Mouse (Mus musculus) lung, postnatal 10 days (tissue): ENCODE measurements at regions not wholly inside any gene's neighbourhood (a gene's known extent, or its start where the extent isn't known, plus 50 kb on each side); places are given as distances from the start of the nearest gene placed in this dataset.

Experiments used
- DNase-seq: peaks from one replicate; pipeline ENCODE4 v3.0.0; 2021

- no peak for DNase-seq
These were observed 733.5 kb downstream of the Fam19a2 start for GRCm38 (mm10) chr10:123997260-123997659.

DNA sequence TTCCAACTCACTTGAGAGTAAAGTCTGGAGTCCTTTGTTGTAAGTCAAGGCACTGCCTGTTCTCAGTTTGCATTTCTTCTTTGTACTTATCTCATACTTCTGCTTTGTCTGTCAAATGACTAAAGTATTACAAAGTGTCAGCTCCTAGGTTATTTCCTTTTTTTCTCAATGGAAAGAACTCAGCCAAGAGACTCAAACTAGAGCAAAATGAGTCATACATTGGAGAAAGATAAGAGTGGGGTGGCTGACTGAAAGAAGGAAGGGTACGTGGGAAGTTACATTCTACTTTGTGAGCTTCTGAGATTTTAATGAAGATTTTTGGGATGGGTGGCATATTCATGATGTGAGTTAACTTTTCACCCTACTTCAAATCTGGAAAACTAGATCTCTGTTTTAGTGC lies 735.2 kb downstream of the Fam19a2 start:
- DNase-seq, result no peak

DNA sequence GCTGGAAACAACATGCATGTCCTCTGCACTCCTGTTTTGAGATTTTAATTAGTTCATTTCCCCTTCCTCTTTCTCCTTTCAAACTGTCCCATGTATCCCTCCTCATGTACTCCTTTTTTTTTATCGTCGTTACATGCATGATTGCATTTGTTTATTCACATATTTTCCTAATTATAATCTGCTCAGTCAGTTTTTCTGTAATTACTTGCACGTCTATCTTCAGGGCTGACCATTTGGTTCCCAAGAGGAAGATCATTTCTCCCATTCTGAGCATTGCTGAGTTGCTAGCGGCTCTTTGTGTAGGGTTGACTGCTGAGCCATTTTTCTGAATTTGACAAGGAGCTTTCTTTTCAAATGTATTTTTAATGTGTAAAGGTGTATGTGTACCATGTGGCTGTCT lies 781.2 kb downstream of the Fam19a2 start:
- no peak for DNase-seq

GRCm38 (mm10) chr10:124045791-124046190 lies 782.0 kb downstream of the Fam19a2 start:
- no peak for DNase-seq

- DNase-seq, result peak; percentile 3
These were observed 819.0 kb downstream of the Fam19a2 start for GRCm38 (mm10) chr10:124082756-124083155.

DNA sequence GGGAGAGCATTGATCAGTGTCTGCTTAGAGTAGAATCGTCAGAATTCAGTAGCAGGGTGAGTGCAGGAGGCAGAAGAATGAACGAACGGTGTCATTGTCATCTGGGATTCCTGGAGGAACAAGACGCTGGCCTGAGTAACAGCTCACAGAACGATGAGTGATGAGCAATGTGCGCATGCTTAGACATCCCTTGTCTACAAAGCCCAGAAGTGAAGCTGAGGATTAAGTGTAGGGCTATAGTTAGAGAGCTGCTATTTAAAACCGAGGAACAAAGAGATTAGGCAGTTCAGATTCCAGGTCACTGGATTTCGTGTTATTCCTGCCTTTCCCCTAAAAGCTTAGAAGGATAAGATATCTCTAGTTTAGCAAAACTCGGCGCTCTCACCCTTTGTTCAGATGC lies 826.8 kb downstream of the Fam19a2 start:
- DNase-seq, result no peak

- no peak for DNase-seq
These were observed 827.6 kb downstream of the Fam19a2 start for GRCm38 (mm10) chr10:124091364-124091763.

GRCm38 (mm10) chr10:124119585-124119984 lies 855.8 kb downstream of the Fam19a2 start:
- DNase-seq, result no peak

- no peak for DNase-seq
These were observed 874.7 kb downstream of the Fam19a2 start for GRCm38 (mm10) chr10:124138456-124138855.

DNA sequence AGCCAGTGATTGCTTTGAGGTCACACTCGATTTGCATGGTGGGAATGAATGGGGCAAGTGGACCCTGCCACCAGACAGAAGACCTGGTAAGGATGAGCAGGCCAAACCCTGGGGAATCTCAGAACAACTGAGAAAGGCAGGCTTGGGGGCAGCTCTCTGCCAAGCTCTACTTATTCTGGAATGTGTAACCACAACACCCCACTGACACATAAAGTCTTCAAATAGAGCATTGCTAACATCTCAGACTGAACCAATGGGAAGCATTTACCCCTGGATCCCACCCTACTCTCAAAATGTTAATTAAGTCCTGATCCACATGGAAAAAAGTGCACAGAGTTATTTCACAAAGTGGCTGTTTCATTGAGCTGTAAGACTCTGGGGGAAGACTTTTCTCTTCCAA lies 878.5 kb downstream of the Fam19a2 start:
- DNase-seq, result no peak

GRCm38 (mm10) chr10:124146751-124147469 lies 883.1 kb downstream of the Fam19a2 start:
- DNase-seq, result no peak

DNA sequence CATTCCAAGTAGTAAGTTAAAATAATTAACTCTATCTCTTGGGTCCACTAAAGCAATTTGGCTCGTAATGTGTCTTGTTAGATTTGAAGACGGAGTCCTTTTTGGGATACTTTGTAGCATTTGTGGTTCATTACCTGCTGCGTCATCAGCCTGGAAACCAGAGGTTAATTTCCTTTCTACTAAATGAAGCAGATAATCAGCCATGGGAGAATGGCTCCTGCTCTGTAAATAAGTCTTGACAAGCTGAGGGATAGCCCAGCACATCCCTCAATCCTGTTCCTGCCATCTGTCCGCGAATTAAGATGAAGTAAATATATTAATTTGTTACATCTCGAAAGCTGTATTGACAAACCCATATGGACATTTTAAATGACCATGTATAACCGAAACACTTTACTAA lies 899.6 kb downstream of the Fam19a2 start:
- DNase-seq, result no peak

DNA sequence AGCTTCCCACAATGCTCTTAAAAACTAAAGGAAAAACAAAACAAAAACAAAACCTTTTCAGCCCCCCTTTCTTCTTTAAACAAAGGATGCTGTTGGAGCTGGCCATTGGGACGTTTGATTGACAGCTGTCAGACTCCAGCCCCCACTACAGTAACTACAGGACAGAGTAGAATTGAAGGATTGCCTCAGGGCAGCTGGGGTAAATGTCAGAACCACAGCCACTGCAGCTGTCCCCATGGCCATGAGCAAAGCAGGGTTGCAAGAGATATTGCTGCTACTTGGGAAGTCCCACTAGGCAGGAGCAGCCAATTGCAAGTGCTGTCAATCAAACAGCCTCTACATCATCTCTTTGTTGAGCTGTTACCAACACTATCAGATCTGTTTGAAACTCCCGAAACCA lies 911.8 kb downstream of the Fam19a2 start:
- DNase-seq, result no peak

GRCm38 (mm10) chr10:124208317-124208716 lies 944.5 kb downstream of the Fam19a2 start:
- DNase-seq, result no peak

DNA sequence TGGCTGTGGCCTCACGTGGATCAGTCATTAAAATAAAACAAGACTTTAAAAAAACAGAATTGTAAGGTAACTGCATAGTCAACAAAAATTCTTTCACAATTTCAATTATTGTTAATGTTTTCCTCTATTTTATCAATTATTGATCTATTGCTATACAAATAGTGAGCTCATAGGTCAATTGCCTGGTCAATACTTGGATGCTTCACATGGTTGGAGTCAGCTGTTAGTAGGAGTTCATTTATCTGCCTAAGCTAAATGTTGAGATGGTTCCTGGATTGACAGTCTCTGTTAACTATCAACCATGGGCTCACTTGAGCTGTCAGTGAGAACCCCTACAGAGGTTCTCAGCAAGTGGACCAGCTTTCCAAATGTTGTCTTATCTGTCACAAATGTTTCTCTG lies 955.7 kb downstream of the Fam19a2 start:
- no peak for DNase-seq

DNA sequence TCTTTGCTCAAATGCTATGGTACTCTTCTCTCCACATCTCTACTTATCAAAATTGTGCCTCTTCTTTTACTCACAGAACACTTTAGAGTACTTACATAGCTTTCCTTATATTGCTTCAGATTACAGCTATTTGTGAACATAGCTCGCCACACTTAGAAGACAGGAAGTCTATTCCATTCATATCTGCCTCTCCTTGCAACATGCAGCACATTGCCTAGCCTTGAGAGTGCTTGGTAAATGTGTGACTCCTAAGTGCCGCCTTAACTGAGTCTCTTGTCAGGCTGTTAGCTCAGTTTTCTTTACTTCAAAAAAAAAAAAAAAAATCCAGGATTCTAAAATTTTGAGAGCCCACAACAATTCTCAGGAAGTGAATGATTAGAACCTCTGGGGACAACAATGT lies 958.3 kb downstream of the Fam19a2 start:
- DNase-seq, result no peak

GRCm38 (mm10) chr10:124227061-124227460 lies 963.3 kb downstream of the Fam19a2 start:
- no peak for DNase-seq

DNA sequence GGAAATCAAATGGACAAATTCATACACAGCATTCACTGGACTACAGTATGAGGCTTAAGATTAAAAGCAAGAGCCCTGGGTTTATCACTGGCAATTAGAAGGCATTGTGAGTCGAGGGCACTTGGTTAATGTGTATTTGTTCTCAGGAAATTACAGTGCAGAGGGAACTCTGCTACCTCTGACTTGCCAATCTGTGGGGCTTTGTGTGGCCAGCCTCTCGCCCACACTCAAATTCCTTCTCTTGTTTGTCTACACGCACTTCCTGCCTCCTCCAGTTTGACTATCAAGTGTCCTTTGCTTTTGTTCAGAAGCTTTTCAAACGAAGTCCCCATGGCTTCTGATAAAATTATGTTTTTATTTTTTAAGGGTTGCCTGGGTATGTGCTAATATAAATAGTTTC lies 985.6 kb downstream of the Fam19a2 start:
- peak; percentile 19 for DNase-seq

DNA sequence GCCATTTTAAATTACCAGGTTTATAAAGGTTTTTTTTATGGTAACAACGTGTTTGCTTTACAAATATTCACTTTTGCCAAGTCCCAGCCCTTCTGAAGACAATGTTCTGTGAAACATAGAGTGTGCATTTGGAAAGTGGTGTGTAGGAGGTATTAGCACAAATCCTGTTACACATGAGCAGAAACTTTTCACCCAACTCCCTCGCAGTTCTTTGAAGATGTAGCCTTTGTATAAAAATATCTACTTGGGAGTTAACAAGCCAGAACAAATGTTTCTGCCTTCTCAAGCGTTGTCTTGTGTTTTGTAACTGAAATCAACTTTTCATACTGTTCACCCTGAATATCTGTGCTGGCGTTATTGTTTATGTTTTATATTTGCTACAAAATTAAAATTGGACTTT lies 986.2 kb downstream of the Fam19a2 start:
- no peak for DNase-seq

DNA sequence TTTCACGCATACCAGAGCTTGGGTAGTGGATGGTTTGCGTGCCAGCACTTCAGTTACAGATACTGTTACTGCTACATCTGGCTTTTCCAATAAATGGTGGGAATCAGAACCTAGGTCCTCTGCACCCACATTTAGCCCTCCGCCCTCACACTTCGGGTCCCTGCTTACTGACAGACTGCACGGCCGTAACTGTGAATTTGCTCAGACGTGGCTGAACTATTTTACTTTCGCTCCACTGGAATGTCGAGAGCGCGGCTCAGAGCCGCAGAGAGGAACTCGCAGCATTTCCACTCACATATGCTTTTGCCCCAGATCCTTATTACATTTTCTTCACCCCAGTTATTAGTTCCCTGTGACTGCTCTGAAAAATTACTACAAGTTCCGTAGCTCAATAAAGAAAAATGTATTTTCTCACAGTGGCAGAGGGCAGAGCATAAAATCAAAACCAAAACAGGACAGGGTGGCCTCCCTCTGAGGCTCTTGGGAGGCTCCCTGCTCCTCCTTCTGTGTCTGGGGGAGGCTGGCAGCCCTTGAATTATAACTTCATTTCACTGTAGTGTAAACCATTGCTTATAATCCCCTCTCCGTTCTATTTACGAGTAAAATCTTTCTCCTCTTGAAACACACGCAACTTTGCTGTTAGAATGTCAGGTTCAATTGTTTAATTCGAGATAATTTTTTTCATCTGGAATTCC lies 1024.7 kb downstream of the Fam19a2 start:
- peak; percentile 8 for DNase-seq

DNA sequence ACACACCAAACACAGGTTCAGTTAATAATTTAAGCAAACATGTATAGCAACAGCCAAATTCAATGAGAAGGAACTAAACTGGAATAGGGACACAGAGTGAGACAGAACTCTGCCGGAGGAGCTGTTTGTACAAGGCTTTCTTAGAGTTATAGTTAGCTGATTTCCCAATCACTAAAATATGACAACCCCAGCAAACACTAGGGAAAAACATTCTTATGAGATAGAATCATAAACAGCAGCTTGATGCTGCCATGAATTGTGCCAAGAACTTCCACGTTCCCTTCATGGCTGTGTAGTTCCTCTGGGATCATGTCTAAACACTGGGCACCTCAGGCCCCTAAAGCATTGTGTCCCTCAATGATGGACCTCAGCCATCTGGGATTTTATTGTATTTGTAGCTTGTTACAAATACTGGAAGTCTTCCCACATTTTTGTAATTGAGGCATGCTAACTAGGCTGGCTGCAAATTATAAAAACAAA lies 1033.4 kb downstream of the Fam19a2 start:
- peak; percentile 1 for DNase-seq

DNA sequence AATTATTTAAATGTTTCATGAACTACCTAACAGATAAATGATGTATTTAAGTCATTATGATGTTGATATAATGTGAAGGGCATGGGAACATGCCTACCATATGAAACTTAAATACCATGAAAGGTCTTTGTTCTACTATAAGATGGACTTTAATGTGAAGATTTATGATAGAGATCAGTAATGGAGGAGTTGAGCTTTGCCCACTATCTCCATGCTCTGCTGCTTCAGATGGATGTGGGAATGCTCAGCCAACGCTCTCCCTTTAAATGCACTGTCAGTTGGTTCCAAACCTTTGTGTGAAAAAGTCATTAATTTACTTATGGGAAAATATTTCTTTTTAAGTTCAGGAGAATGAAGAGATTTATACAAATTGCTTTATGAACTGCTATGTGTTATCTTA lies 1040.9 kb downstream of the Fam19a2 start:
- DNase-seq, result no peak

- no peak for DNase-seq
These were observed 1041.8 kb downstream of the Fam19a2 start for GRCm38 (mm10) chr10:124305644-124306043.

DNA sequence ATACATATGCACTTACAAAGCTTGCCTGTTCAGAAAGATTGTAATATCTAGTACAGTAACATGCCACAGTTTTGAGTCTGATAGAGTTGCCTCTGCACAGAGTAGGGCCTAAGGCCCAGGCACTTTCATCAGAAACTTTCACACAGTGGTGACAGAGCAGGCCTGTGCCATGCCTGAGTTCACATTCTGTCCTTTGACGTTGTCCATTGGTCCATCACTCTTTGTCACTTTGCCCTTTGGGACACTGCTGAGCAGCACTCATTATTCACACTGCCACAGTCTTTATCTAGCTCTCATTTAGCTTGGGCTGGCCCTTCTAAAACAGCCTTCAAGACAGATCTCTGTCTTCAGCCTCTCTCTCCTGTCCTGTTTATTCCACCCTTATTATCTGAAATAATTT lies 1055.0 kb downstream of the Fam19a2 start:
- DNase-seq, result no peak
